Mouse (Mus musculus): ENCODE measurements at regions not wholly inside any gene's neighbourhood (a gene's known extent, or its start where the extent isn't known, plus 50 kb on each side); places are given as distances from the start of the nearest gene placed in this dataset.
A peak's percentile ranks its signal among the peaks of the same experiment; 100 is the strongest.
"Not testable (repeated sequence)": the region's sequence is repeated elsewhere in the genome, so short reads cannot be mapped to it uniquely, and the experiment has no call there.

- Histone ChIP-seq H3K27me3 (replicated peaks; ENCODE audit: insufficient read depth, low read length) (no peaks in the 10 kb centered on the region), H3K4me3 (ENCODE audit: low read depth, low read length) (no peak overlapping the region), H3K9ac (replicated peaks; ENCODE audit: low read depth) (no peak overlapping the region), H3K4me1 (ENCODE audit: insufficient read depth, low read depth, low read length) (no peaks in the 10 kb centered on the region), H3K9me3 (ENCODE audit: low read length) (no peaks in the 10 kb centered on the region), H3K36me3 (ENCODE audit: insufficient read depth, low read length) (no peaks in the 10 kb centered on the region), H3K27ac (ENCODE audit: low read length) (no peak overlapping the region), H3K4me2 (replicated peaks; ENCODE audit: low read depth, low read length) (no peak overlapping the region)
- ATAC-seq (no peak), DNase-seq (ENCODE audit: low spot score) (no peak)
- TF ChIP-seq EP300 (IDR thresholded peaks at IDR 0.05) (no peak), CTCF (IDR thresholded peaks at IDR 0.05) (no peak)
- 83% methylated on average over 3 of the region's 3 CpGs for WGBS
Observed at GRCm38 (mm10) chr17:26335551-26335950, 79.1 kb upstream of the Neurl1b start.

GRCm38 (mm10) chr17:26336011-26336410 lies 78.6 kb upstream of the Neurl1b start:
- Histone ChIP-seq H3K4me3 (ENCODE audit: low read depth, low read length) (no peak overlapping the region), H3K27ac (ENCODE audit: low read length) (no peak overlapping the region), H3K27me3 (replicated peaks; ENCODE audit: insufficient read depth, low read length) (no peaks in the 10 kb centered on the region), H3K4me2 (replicated peaks; ENCODE audit: low read depth, low read length) (no peak overlapping the region), H3K36me3 (ENCODE audit: insufficient read depth, low read length) (no peaks in the 10 kb centered on the region), H3K9ac (replicated peaks; ENCODE audit: low read depth) (no peak overlapping the region), H3K4me1 (ENCODE audit: insufficient read depth, low read depth, low read length) (no peaks in the 10 kb centered on the region), H3K9me3 (ENCODE audit: low read length) (no peaks in the 10 kb centered on the region)
- WGBS, result 84% methylated on average over 1 of the region's 1 CpGs
- DNase-seq (ENCODE audit: low spot score) (no peak), ATAC-seq (no peak)
- TF ChIP-seq EP300 (IDR thresholded peaks at IDR 0.05), result no peak
- no peak for TF ChIP-seq CTCF (IDR thresholded peaks at IDR 0.05)

- Histone ChIP-seq H3K4me3 (ENCODE audit: low read depth, low read length) (no peak overlapping the region), H3K9me3 (ENCODE audit: low read length) (no peaks in the 10 kb centered on the region), H3K27ac (ENCODE audit: low read length) (no peak overlapping the region), H3K27me3 (replicated peaks; ENCODE audit: insufficient read depth, low read length) (no peaks in the 10 kb centered on the region), H3K4me2 (replicated peaks; ENCODE audit: low read depth, low read length) (no peak overlapping the region), H3K9ac (replicated peaks; ENCODE audit: low read depth) (no peak overlapping the region), H3K4me1 (ENCODE audit: insufficient read depth, low read depth, low read length) (no peaks in the 10 kb centered on the region), H3K36me3 (ENCODE audit: insufficient read depth, low read length) (no peaks in the 10 kb centered on the region)
- ATAC-seq, result no peak
- 63% methylated on average over 3 of the region's 3 CpGs for WGBS
- TF ChIP-seq CTCF (IDR thresholded peaks at IDR 0.05) (no peak), EP300 (IDR thresholded peaks at IDR 0.05) (no peak)
- no peak for DNase-seq (ENCODE audit: low spot score)
Observed at GRCm38 (mm10) chr17:26337106-26337505, 77.5 kb upstream of the Neurl1b start.

GRCm38 (mm10) chr17:26345436-26345835 lies 69.2 kb upstream of the Neurl1b start:
- DNase-seq (ENCODE audit: low spot score); H3K4me2 ChIP-seq (replicated peaks; ENCODE audit: low read depth, low read length); H3K4me3 ChIP-seq (ENCODE audit: low read depth, low read length); H3K4me1 ChIP-seq (ENCODE audit: insufficient read depth, low read depth, low read length); ATAC-seq; H3K27ac ChIP-seq (ENCODE audit: low read length); H3K27me3 ChIP-seq (replicated peaks; ENCODE audit: insufficient read depth, low read length); H3K9ac ChIP-seq (replicated peaks; ENCODE audit: low read depth); H3K9me3 ChIP-seq (ENCODE audit: low read length); H3K36me3 ChIP-seq (ENCODE audit: insufficient read depth, low read length): not testable (repeated sequence)
- 84% methylated on average over 7 of the region's 7 CpGs for WGBS

- no peak overlapping the region for H3K4me2 ChIP-seq (replicated peaks; ENCODE audit: low read depth, low read length)
- no peaks in the 10 kb centered on the region for H3K9me3 ChIP-seq (ENCODE audit: low read length)
- 55% methylated on average over 5 of the region's 5 CpGs for WGBS
- no peaks in the 10 kb centered on the region for H3K27me3 ChIP-seq (replicated peaks; ENCODE audit: insufficient read depth, low read length)
- TF ChIP-seq CTCF (IDR thresholded peaks at IDR 0.05) (no peak), EP300 (IDR thresholded peaks at IDR 0.05) (no peak)
- H3K4me1 ChIP-seq (ENCODE audit: insufficient read depth, low read depth, low read length), result peaks cover 4% of the 10 kb centered on the region; the same call in 1 of the 2 replicates
- no peak overlapping the region for H3K27ac ChIP-seq (ENCODE audit: low read length)
- no peaks in the 10 kb centered on the region for H3K36me3 ChIP-seq (ENCODE audit: insufficient read depth, low read length)
- ATAC-seq, result no peak
- DNase-seq (ENCODE audit: low spot score), result no peak
- no peak overlapping the region for H3K4me3 ChIP-seq (ENCODE audit: low read depth, low read length)
- H3K9ac ChIP-seq (replicated peaks; ENCODE audit: low read depth), result no peak overlapping the region
Observed at GRCm38 (mm10) chr17:26348116-26348515, 66.5 kb upstream of the Neurl1b start.

- ATAC-seq (no peak), DNase-seq (ENCODE audit: low spot score) (no peak)
- Histone ChIP-seq H3K4me1 (ENCODE audit: insufficient read depth, low read depth, low read length) (peaks cover 4% of the 10 kb centered on the region; the same call in 1 of the 2 replicates), H3K27me3 (replicated peaks; ENCODE audit: insufficient read depth, low read length) (no peaks in the 10 kb centered on the region), H3K4me2 (replicated peaks; ENCODE audit: low read depth, low read length) (no peak overlapping the region), H3K9ac (replicated peaks; ENCODE audit: low read depth) (no peak overlapping the region), H3K27ac (ENCODE audit: low read length) (no peak overlapping the region), H3K36me3 (ENCODE audit: insufficient read depth, low read length) (no peaks in the 10 kb centered on the region), H3K4me3 (ENCODE audit: low read depth, low read length) (no peak overlapping the region), H3K9me3 (ENCODE audit: low read length) (no peaks in the 10 kb centered on the region)
- no peak for TF ChIP-seq EP300 (IDR thresholded peaks at IDR 0.05)
- TF ChIP-seq CTCF (IDR thresholded peaks at IDR 0.05), result peak; percentile 29
- 59% methylated on average over 2 of the region's 2 CpGs for WGBS
Observed at GRCm38 (mm10) chr17:26349741-26350140, 64.9 kb upstream of the Neurl1b start.

- no peaks in the 10 kb centered on the region for H3K36me3 ChIP-seq (ENCODE audit: insufficient read depth, low read length)
- DNase-seq (ENCODE audit: low spot score) (no peak), ATAC-seq (no peak)
- H3K9ac ChIP-seq (replicated peaks; ENCODE audit: low read depth), result no peak overlapping the region
- TF ChIP-seq EP300 (IDR thresholded peaks at IDR 0.05) (no peak), CTCF (IDR thresholded peaks at IDR 0.05) (no peak)
- 73% methylated on average over 5 of the region's 5 CpGs for WGBS
- no peaks in the 10 kb centered on the region for H3K9me3 ChIP-seq (ENCODE audit: low read length)
- H3K4me1 ChIP-seq (ENCODE audit: insufficient read depth, low read depth, low read length), result peaks cover 4% of the 10 kb centered on the region; the same call in 1 of the 2 replicates
- H3K4me3 ChIP-seq (ENCODE audit: low read depth, low read length), result no peak overlapping the region
- H3K27ac ChIP-seq (ENCODE audit: low read length), result no peak overlapping the region
- H3K27me3 ChIP-seq (replicated peaks; ENCODE audit: insufficient read depth, low read length), result no peaks in the 10 kb centered on the region
- no peak overlapping the region for H3K4me2 ChIP-seq (replicated peaks; ENCODE audit: low read depth, low read length)
Observed at GRCm38 (mm10) chr17:26350216-26350615, 64.4 kb upstream of the Neurl1b start.
